Mouse (Mus musculus): ENCODE measurements around the gene Mbnl1.

Gene Mbnl1

GRCm38 (mm10) chr3:60489509-60489908 is 16.9 kb downstream of the Mbnl1 start:
- no peak for DNase-seq (ENCODE audit: low read depth)

GRCm38 (mm10) chr3:60494774-60495535 is 22.3 kb downstream of the Mbnl1 start:
- peak; percentile 74 for DNase-seq (ENCODE audit: low read depth)

GRCm38 (mm10) chr3:60496197-60496596 is 23.6 kb downstream of the Mbnl1 start:
- peak; percentile 82 for DNase-seq (ENCODE audit: low read depth)

- DNase-seq (ENCODE audit: low read depth), result no peak
These were observed 25.5 kb downstream of the Mbnl1 start for GRCm38 (mm10) chr3:60498151-60498550.

GRCm38 (mm10) chr3:60498646-60499045 is 26.0 kb downstream of the Mbnl1 start:
- no peak for DNase-seq (ENCODE audit: low read depth)

GRCm38 (mm10) chr3:60499157-60499578 is 26.5 kb downstream of the Mbnl1 start:
- DNase-seq (ENCODE audit: low read depth), result peak; percentile 70

GRCm38 (mm10) chr3:60499718-60500450 is 27.3 kb downstream of the Mbnl1 start:
- DNase-seq (ENCODE audit: low read depth), result no peak

- peak; percentile 87 for DNase-seq (ENCODE audit: low read depth)
These were observed 28.2 kb downstream of the Mbnl1 start for GRCm38 (mm10) chr3:60500571-60501527.

- peak; percentile 83 for DNase-seq (ENCODE audit: low read depth)
These were observed 29.0 kb downstream of the Mbnl1 start for GRCm38 (mm10) chr3:60501561-60502151.

GRCm38 (mm10) chr3:60502155-60502987 is 29.7 kb downstream of the Mbnl1 start:
- DNase-seq (ENCODE audit: low read depth), result peak; percentile 69

- DNase-seq (ENCODE audit: low read depth), result peak; percentile 67
These were observed 30.6 kb downstream of the Mbnl1 start for GRCm38 (mm10) chr3:60503196-60503595.

- DNase-seq (ENCODE audit: low read depth), result no peak
These were observed 32.3 kb downstream of the Mbnl1 start for GRCm38 (mm10) chr3:60504775-60505430.

- no peak for DNase-seq (ENCODE audit: low read depth)
These were observed 34.2 kb downstream of the Mbnl1 start for GRCm38 (mm10) chr3:60506821-60507220.

GRCm38 (mm10) chr3:60507496-60507895 is 34.9 kb downstream of the Mbnl1 start:
- DNase-seq (ENCODE audit: low read depth), result no peak

GRCm38 (mm10) chr3:60507979-60508378 is 35.3 kb downstream of the Mbnl1 start:
- no peak for DNase-seq (ENCODE audit: low read depth)

GRCm38 (mm10) chr3:60511197-60511596 is 38.6 kb downstream of the Mbnl1 start:
- no peak for DNase-seq (ENCODE audit: low read depth)

GRCm38 (mm10) chr3:60513337-60513736 is 40.7 kb downstream of the Mbnl1 start:
- peak; percentile 61 for DNase-seq (ENCODE audit: low read depth)

- DNase-seq (ENCODE audit: low read depth), result no peak
These were observed 41.1 kb downstream of the Mbnl1 start for GRCm38 (mm10) chr3:60513746-60514145.

- peak; percentile 60 for DNase-seq (ENCODE audit: low read depth)
These were observed 42.8 kb downstream of the Mbnl1 start for GRCm38 (mm10) chr3:60515430-60515829.

- DNase-seq (ENCODE audit: low read depth), result peak; percentile 93
These were observed 43.5 kb downstream of the Mbnl1 start for GRCm38 (mm10) chr3:60516054-60516674.
